Mouse (Mus musculus) left cerebral cortex, postnatal 4 days (tissue): Measurements from ENCODE around the gene Abhd14a. TPM values are rescaled to one million over a fixed set of nuclear protein-coding genes. Genes with fewer than 3 reads are reported as not detected.
A peak's percentile ranks its signal among the peaks of the same experiment; 100 is the strongest.

Source experiments
- DNase-seq: peaks from one replicate; pipeline ENCODE4 v3.0.0-alpha.2; 2022
- intact Hi-C: fragments of 180-260 bp; cut with DNase I; formaldehyde crosslinking; loops from one replicate; pipeline ENCODE4 v1.15.1; 2025
- total RNA-seq, 2 experiments: library from RNA; stranded (reverse); gene quantifications; 2 replicates each; pipeline ENCODE4 v1.2.3; 2021

The Abhd14a gene
- total RNA-seq, 2 experiments from 2014 or later: 70.1 to 71.4 TPM

- intact Hi-C loops: no loop called here
- DNase-seq: peak; percentile 72
These were observed 6.7 kb upstream of the Abhd14a start for GRCm38 (mm10) chr9:106454071-106454761.

GRCm38 (mm10) chr9:106453271-106454070 lies 6.0 kb upstream of the Abhd14a start, which contains the start of gene Pcbp4:
Pcbp4 (plus strand) TSS chr9:106453291.
- intact Hi-C loops: no loop called here
- peak; percentile 78 for DNase-seq

GRCm38 (mm10) chr9:106452821-106453220 lies 5.3 kb upstream of the Abhd14a start:
- intact Hi-C loops: no loop called here
- DNase-seq: peak; percentile 91

GRCm38 (mm10) chr9:106452351-106452750 lies 4.9 kb upstream of the Abhd14a start:
- DNase-seq: no peak

GRCm38 (mm10) chr9:106451899-106452298 lies 4.4 kb upstream of the Abhd14a start:
- no peak for DNase-seq
- intact Hi-C loops: no loop called here

More at GRCm38 (mm10) chr9:106452351-106452750, 4.9 kb upstream of the Abhd14a start:
- intact Hi-C loops: no loop called here

GRCm38 (mm10) chr9:106451298-106451697 lies 3.8 kb upstream of the Abhd14a start:
- DNase-seq: no peak
- intact Hi-C loops: no loop called here

- intact Hi-C loops: no loop called here
- peak; percentile 78 for DNase-seq
These were observed 3.2 kb upstream of the Abhd14a start for GRCm38 (mm10) chr9:106450661-106451060.

- intact Hi-C loops: no loop called here
- DNase-seq: no peak
These were observed 2.5 kb upstream of the Abhd14a start for GRCm38 (mm10) chr9:106449947-106450346.

- peak; percentile 76 for DNase-seq
These were observed 1.1 kb upstream of the Abhd14a start for GRCm38 (mm10) chr9:106448498-106449031.

GRCm38 (mm10) chr9:106447951-106448350 lies 473 bp upstream of the Abhd14a start:
- intact Hi-C loops: no loop called here

More at GRCm38 (mm10) chr9:106448498-106449031, 1.1 kb upstream of the Abhd14a start:
- intact Hi-C loops: no loop called here

GRCm38 (mm10) chr9:106444836-106445235 lies 2.6 kb downstream of the Abhd14a start:
- DNase-seq: no peak
- intact Hi-C loops: no loop called here

More at GRCm38 (mm10) chr9:106447951-106448350, 473 bp upstream of the Abhd14a start:
- DNase-seq: no peak

GRCm38 (mm10) chr9:106442680-106443079 lies 4.8 kb downstream of the Abhd14a start:
- DNase-seq: no peak
- intact Hi-C loops: no loop called here

GRCm38 (mm10) chr9:106436566-106436965 lies 10.9 kb downstream of the Abhd14a start:
- intact Hi-C loops: no loop called here
- no peak for DNase-seq

- intact Hi-C loops: no loop called here
- no peak for DNase-seq
These were observed 14.1 kb downstream of the Abhd14a start for GRCm38 (mm10) chr9:106433389-106433788.

- intact Hi-C loops: no loop called here
- DNase-seq: no peak
These were observed 17.5 kb downstream of the Abhd14a start for GRCm38 (mm10) chr9:106430015-106430264.

GRCm38 (mm10) chr9:106429221-106430014 lies 18.1 kb downstream of the Abhd14a start, which contains the start of gene Rpl29:
Rpl29 (plus strand) TSS chr9:106429454.
- intact Hi-C loops: loop anchor here (10.0 kb wide), 1 partner anchor 215 kb away; no protein-coding TSS in a partner anchor
- peak; percentile 95 for DNase-seq

- intact Hi-C loops: loop anchor here (10.0 kb wide), 1 partner anchor 214 kb away; no protein-coding TSS in a partner anchor
These were observed 18.7 kb downstream of the Abhd14a start for GRCm38 (mm10) chr9:106428719-106429220.

GRCm38 (mm10) chr9:106421865-106422160 lies 25.7 kb downstream of the Abhd14a start:
- intact Hi-C loops: loop anchor here (1.0 to 10.0 kb wide), 2 partner anchors 133 to 207 kb away; no protein-coding TSS in a partner anchor
- DNase-seq: peak; percentile 88

More at GRCm38 (mm10) chr9:106428719-106429220, 18.7 kb downstream of the Abhd14a start:
- no peak for DNase-seq

- no peak for DNase-seq
- intact Hi-C loops: loop anchor here (1.0 to 10.0 kb wide), 2 partner anchors 132 to 206 kb away; no protein-coding TSS in a partner anchor
These were observed 26.2 kb downstream of the Abhd14a start for GRCm38 (mm10) chr9:106421033-106421864.
